Mouse (Mus musculus) adrenal gland, postnatal 14 days (tissue): ENCODE results near the gene Krtap28-13. TPM values are rescaled to one million over a fixed set of nuclear protein-coding genes. Genes with fewer than 3 reads are reported as not detected.
A peak's percentile ranks its signal among the peaks of the same experiment; 100 is the strongest.

ENCODE experiments used
- DNase-seq: peaks from one replicate; pipeline ENCODE4 v3.0.0; 2021; ENCODE audit warnings: mixed read lengths
- long read RNA-seq, 2 experiments: library from polyadenylated mRNA; stranded (forward); transcript quantifications; one replicate each; pipeline ENCODE4 v2.0.0; 2021
- total RNA-seq: library from RNA; stranded (reverse); gene quantifications from 2 replicates; pipeline ENCODE4 v1.2.3, GENCODE M21; 2021

Krtap28-13 gene
- total RNA-seq = not detected in 2 replicates
- long read RNA-seq, experiment 1 = 0 reads
- long read RNA-seq, experiment 2 = 0 reads

DNA sequence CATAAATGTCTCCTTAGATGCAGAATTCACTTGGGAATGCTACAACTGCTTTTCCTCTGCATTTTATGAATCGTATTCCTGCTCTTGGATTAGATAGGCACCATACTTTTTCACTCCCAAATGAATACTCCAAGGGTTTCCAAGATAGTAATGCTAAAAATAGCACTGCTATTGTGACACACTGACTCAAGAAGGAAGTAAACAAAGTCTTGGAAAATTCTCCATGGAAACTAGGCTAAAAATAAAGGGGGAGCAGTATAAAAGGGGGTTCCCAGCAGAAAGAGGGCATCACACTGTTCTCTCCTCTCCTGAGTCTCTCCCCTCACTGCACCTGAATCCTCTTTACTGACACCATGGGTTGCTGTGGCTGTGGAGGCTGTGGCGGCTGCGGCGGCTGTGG is at the start of gene Krtap28-13:
Gene Krtap28-13, plus strand, starts transcription at position 288 of the 400 bp plus-strand sequence.
- no peak for DNase-seq

DNA sequence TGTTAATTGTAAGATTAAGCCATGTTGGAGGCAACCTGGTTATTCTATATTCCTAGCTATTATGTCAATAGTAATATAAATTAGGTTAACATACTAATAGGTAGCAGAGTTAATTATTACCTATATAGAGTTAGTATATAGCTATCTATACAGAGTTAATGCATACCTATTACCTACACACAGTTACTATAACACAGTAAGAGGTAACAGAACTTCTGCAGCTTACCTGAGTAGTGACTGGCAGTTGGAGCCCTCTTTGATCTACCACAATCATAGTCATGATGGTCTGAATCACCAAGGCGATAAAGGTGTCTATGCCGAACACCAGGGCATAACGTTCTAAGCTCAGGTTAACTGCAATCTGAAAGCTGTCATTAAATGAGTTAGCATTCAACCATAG is 46.3 kb upstream of the Krtap28-13 start:
- DNase-seq = no peak

DNA sequence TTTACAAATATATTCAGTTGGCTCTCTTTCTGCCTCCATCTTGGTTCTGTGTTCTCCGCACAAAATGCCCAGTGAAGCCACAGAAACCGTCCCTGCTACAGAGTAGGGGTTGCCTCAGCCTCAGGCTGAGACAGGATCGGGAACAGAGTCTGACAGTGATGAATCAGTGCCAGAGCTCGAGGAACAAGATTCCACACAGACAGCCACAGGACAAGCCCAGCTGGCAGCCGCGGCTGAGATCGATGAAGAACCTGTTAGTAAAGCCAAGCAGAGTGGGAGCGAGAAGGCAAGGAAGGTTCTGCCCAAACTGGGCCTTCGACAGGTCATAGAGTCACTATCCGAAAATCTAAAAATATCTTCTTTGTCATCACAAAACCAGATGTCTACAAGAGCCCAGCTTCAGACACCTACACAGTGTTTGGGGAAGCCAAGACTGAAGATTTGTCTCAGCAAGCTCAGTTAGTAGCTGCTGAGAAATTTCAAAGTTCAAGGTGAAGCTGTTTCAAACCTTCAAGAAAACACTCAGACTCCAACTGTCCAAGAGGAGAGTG is 45.3 kb upstream of the Krtap28-13 start:
- no peak for DNase-seq

DNA sequence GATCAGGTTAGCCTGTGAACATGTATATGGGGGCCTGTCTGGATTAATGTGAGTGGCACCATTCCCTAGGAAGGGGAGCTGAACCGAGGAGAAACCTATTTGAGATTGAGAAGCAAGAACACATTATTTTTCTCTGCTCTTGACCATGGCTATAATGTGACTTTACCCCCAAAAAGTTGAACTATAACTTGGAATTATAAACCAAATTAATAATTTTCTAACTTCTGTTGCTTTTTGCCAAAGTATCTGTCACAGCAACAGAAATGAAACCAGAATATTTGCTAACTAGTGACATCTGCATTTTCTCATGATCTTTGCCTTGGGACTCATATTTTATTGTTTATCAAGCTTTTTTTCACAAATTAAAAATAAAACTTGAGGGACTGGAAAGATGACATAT is 44.2 kb upstream of the Krtap28-13 start:
- DNase-seq = no peak

DNA sequence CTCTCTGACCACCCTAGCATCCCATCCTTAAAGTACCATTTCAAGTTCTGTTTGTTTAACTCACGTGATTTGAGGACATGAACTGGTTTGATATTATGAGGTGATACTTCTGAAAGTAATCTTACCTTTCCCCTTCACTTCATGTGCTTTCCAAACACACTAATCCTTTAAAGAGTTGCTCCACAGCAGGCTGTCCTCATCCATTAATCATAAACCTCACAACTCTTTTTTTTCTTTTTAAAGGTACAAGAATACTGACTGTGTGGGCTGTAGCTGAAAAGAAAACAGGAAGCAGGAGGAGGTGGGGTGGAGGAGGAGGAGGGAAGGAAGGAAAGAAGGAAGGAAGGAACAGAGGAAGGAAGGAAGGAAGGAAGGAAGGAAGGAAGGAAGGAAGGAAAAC is 28.8 kb upstream of the Krtap28-13 start:
- no peak for DNase-seq

DNA sequence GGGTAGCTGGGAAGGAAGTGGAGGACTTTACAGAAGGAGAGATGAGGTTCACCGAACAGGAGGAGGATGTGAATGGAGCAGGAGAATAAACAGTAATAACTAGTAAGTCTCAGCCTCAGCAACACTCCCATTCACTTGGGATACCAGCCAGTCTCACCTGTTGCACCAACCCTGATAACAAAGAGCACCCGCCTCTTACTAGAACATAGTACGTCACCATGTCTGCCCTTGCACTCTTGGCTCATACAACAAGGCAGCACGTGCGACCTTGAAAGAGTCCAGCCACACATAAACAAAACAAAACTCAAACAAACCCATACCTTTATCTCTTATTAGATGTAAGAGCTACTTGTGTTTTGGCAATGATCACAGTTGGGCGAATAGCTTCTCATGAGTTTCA is 28.2 kb upstream of the Krtap28-13 start:
- no peak for DNase-seq

DNA sequence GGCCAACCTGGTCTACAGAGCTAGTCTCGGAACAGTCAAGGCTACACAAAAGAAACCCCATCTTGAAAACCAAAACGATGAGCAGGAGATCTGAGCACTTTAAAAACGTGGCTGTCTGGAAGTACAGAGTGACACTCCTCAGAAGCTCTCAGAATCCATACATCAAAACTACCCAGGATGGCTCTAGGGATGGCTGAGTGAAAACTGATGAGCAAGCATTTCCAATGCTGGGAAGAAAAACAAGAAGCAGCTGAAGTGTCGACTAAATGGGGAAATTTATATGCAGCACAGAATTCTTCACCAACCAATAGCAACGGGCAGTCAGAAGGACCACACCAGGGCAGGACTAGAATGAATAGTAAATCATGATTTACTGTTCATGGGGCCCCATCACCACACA is 26.2 kb upstream of the Krtap28-13 start:
- no peak for DNase-seq

DNA sequence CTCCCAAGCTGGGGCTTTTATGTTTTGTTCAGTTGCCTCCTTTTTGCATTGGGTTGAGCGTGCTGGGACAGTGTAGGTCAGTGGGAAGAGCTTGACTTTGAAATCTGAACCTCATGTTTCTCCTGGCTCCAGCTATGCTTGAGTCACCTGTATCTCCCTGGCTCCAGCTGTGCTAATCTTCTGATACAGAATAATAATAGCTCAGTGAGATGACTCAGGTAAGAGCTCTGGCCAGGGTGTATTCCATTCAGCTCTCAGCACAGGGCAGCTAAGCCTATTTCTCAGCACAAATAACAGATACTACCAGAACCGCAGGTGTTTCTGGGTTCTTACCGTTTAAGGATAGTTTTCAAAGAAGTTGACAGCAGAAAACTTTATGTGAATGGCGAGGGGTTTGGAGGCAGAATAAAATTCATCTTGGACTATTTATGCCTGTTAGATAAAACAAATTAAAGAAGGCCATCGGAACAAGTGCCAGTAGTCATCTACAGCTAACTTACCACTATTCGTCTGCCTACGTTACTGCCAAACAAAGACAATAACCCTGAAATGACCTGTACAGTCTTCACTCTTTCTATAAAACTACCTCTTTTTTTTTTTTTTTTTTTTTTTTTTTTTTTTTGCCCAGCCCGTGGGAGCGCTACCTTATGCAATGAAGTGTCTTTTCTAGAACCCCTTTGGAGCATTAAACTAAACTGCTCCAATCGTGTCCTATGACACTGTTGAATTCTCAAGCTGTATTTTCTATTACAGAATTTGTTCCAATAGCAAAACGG is 23.6 kb upstream of the Krtap28-13 start:
- no peak for DNase-seq

DNA sequence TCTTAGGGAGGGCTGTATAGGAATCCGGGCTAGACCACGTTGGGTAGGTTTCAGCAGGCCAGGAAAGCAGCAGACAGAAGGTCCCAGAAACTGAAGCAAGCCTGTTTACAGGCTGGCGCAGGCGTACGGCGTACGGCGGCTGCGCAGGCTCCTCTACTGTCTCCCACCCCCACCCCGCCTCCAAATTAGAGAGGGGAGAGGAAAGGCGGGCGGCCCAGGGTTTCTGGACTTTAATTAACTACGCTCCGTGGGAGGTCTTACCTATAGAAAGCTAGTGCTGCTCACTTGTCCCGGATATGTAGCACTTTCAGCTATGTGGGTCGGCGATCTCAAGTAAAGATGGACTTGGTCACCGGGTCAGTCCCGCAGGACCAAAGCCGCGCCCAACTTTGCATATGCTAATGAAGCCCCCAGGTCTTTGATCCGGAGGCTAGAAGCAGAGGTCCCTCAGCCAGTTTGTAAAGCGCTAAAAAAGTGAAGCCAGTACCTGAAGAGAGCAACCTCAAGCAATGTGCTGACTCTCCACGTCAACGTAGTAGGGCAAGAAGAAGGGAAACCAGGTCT is 22.5 kb upstream of the Krtap28-13 start, which contains the start of gene Slc19a3:
Gene Slc19a3, minus strand, starts transcription at position 340 of the 564 bp plus-strand sequence.
- DNase-seq = peak; percentile 16

DNA sequence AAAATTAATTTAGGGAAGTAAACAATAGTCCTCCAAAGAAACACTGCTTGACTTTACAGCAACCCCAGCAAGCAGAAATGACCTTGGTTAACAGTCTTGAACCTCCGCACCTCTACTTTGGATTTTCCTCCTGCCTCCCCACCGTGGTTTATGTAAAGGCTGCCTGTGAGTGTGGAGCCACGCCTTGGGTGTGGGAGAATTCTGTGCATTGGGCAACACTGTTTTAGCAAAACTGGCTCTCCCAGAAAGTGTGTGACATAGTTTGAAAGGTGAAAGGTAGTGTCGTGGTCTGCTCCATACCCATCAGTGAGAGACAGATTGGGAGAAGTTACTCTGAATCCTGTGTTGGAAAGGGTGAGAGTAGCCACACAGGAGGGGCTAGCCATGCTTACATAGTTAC is 21.6 kb upstream of the Krtap28-13 start:
- no peak for DNase-seq

DNA sequence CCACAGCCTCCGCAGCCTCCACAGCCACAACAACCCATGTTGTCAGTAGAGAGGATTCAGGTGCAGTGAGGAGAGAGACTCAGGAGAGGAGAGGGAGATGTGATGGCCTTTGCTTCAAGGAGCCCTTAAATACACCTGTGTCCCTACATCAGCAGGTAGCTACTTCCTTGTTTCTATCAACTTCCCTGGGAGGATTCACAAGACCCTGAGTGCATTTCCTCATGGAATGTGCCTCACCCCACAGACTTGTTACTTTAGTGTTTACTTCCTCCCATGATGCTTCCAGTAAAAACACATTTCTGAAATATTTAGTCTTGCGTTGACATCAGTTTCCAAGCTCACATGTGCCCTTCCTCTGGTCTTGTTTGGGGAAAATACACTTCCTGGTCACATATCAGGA is 18.4 kb upstream of the Krtap28-13 start, which contains the start of gene Krtap28-10:
Gene Krtap28-10, minus strand, starts transcription at position 101 of the 400 bp plus-strand sequence.
- no peak for DNase-seq

DNA sequence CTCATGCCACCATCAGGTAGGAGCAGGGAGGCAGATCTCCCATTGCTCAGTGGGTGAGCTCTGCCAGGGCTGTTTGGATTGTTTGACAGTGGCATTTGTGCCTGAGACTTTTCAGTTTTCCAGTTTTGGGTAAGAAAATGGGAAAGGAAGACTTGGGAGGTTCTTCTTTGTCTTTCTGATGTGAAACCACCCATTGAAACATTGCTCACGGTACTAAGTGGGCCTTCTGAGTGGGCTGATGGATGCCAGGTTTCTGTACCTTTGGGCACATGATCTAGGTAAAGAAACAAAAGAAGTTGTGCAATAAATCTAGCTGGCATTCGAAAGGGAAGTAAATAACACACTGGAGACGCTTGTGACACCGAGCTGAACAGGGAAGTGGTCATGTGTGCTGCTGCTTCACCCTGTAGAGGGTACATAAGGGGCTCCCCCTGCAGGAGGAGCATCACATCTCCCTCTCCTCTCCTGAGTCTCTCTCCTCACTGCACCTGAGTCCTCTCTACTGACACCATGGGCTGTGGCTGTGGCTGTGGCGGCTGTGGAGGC is 15.8 kb upstream of the Krtap28-13 start, which contains the start of gene Gm47969:
Gene Gm47969, plus strand, starts transcription at position 51 of the 546 bp plus-strand sequence.
- DNase-seq = no peak

DNA sequence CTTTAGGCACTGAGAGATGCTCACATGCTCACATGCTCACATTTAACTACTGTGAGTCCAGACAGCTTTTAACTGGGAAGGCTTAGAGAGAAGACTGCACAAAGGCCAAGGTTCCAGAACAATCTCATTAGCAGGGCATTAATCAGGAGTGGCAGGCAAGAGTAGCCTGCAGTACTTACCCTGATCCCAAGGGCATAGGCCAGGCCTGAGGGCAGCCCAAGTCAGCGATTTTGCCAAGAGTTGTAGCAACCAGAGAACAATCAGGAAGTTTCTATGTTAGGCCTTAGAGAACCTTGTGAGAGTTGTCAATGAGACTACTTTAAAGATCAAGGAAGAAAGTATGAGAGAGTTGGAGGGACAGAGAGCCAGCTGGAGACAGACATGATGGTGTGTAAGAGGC is 2.2 kb upstream of the Krtap28-13 start:
- no peak for DNase-seq

DNA sequence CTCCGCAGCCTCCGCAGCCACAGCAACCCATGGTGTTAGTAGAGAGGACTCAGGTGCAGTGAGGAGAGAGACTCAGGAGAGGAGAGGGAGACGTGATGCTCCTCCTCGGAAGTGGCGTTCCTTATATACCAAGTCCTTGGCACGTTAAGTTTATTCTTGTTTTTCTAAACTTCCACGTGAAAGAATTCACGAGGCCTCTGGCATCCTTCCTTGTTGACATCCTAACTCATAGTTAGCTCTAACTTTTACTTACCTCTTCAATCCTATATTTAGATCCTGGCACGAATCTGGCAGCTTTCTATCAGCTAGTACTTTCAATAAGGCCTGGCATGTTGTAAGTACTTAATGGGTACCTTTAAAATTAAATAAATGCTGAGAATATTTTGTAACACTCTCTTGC is 1.5 kb upstream of the Krtap28-13 start, which contains the start of gene A030005K14Rik:
Gene A030005K14Rik, minus strand, starts transcription at position 101 of the 400 bp plus-strand sequence.
- DNase-seq = no peak

DNA sequence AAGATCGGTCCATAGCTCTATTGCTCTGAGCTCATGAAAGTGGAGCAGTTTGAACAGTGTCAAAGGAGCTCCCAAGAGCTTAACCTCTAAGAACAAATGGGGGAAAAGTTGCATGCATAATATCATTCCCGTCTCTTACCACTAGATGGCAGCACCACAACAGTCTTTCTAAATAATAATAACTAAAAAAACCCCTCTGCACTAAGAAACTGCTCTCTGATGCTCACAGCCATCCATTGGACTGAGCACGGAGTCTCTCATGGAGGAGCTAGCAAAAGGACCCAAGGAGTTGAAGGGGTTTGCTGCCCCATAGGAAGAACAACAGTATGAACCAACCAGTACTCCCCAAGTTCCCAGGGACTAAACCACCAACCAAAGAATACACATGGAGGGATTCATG is 4.1 kb downstream of the Krtap28-13 start:
- DNase-seq = peak; percentile 12

DNA sequence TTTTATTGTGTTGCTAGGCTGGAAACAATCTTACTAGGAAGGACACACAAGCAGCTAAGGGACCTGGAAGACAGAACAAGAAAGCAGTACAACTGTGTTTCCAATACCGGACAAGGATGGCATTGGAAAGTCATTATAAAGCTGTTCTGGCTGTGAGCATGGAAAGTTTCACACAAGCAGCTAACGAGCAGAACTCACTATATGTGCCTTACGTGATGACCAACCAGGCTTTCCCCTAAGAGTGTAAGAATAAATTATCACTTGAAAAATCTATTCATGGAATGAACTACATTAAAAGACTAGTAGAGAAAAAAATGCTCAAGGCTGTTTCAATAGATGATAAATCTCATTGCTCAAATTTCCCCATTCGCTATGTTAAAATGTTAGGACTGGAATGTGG is 5.8 kb downstream of the Krtap28-13 start:
- DNase-seq = no peak

DNA sequence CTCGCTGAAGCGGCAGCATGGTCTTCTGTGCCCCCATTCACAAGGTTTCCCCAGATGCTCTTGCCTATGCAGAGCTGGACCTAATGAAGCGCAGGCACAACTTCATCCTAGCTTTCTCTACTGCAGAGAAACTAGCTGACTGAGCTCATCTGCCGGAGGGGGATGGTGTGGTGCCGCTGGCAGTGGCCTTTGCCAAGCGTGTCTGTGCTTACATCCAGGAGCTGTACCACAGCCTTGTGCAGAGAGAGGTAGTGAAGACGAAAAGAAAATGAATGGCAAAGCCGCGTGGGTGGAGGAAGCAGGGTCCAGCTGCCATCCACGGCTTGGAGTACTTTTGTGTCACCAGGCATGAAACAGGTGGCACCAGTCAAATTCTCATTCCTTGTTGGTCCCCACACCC is 6.5 kb downstream of the Krtap28-13 start:
- no peak for DNase-seq

DNA sequence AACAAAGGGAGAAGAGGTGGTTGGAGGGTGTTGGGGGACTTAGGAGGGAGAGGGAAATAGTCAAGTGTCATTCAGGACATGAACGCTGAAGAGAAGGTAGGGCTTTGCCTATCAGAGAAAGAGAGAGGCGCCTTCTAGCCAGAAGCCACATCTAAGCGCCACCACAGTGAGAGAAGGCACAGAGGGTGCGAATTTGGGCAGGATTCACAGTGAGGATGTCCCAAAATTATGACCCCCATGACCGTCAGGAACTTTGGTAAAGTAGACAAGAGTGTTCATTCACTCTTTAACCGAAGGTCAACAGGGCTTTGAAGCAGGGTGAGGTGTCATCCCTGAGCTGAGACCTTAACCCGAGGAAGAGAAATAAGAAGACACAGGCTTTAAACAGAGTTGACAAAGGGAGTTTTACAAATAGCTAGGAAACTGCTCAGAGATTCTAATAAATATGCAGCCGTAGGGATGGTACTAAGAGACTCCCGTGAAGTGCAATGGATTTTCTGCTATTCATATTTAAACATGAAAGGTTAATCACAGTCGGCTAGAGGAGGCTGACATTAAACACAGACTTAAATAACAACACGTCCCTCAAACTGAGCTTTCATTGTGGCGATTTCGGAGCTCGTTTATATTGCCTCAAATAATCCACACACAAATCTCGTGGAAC is 14.9 kb downstream of the Krtap28-13 start:
- DNase-seq = no peak

DNA sequence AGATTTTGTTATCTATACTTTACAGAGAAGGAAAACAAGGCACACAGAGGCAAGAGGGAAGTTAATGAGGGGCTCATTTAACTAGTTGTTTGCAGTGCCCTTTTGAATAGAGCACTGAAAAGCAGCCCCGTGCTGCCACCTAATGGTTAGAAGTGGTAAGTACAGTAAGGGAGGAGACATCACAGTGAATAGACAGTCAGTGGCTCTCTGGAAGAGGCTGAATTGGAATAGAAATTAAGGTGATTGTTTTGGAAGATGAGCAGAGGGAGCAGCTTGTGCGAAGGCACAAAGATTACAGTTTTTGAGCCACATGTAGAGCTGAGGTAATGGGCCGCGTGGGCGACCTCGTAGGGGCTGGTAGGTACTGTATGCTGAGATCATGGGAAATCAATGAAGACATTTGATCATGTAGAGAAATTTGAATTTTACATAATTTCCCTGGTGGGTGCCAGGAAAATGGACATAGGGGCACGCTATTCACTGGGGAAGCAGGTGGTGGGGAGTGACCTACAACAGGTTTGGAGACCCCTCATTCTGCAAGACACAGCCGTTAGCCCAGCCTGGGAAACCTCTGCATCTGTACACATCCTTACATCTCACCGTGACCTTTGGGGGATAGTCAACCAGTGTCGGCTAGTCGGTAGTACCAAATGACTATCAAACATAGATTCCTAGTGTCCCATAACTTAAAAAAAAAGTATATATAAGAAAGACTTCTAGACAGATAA is 15.6 kb downstream of the Krtap28-13 start:
- peak; percentile 26 for DNase-seq

DNA sequence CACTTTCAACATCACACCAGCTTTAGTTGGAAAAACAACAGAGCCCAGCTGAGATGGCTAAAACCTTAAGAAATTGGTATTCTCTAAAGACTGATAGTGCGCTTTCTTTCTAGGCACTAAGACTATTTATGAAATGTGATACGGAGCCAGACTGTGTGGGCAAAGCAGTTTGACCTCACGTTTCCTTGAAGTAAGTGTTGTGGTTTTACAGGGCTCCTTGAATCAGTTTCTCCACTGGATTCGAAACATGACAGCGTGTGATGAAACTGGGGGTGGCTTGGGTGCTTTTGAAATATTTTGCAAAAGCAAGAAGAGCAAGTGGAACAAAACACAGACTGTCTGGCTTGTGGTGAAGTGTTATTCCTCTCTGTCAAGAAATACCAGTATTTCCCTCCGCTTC is 16.3 kb downstream of the Krtap28-13 start:
- DNase-seq = no peak

DNA sequence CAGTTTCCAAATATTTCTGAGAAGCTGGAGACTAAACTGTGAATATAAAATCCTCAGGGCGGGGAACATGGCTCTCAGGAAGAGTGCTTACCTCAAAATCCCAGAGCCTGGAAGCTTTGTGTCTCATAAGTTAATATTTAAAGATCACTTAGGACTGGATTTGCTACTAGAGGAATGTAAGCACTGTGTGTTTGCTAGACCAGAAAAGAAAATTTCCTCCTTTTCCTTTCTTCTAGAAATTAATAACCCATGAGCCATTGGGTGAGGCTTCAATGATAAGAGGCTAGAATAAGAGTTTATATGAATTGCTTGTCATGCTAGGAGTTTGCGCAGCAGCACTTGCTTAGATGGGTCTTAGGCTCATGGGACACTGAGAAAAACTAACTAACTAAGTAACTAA is 24.1 kb downstream of the Krtap28-13 start:
- DNase-seq = no peak

DNA sequence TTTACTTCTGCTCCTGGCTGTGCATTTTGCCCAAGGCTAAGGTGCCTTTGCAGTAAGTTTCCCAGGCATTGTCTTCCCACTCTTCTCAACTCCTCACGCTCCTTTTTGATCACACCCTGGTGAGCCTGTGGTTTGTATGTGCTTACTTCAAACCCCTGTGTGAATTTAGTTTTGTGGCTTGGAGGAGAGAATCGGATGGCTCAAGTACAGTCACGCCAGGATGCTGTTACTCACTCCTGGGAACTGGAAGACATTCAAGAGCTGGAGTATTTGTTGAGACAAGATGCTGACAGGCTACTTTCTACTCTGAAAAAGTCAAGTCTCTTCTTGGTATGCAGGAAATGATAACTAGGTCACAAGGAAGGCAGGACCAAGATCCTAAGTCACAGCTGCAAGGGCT is 30.5 kb downstream of the Krtap28-13 start:
- DNase-seq = no peak
